Mouse (Mus musculus) retina, postnatal 1 day (tissue): Measurements from ENCODE around the gene Pou2f1.
A peak's percentile ranks its signal among the peaks of the same experiment; 100 is the strongest.

Experiments
- DNase-seq: peaks from one replicate; pipeline ENCODE4 v3.0.0-alpha.2; 2012

The Pou2f1 gene

DNA sequence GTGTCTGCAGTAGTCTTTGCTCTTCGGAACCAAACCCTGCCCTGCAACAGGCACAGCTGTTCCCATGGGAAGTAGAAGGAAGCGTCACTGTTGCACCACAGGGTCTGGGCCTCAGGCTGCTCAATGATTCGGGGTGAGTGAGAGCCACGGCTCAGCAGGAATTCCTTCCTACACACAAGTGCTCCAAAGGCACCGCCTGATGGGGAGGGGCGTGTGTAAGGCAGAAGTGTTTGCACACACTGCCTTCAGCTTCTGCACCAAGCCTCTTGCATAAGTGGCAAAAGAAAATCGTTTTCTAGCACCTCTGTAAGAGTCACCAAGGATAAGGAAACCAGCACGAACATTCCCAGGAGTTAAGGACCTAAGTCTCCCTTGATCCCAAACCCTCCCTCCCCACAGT is 127.8 kb downstream of the Pou2f1 start:
- peak; percentile 8 for DNase-seq

DNA sequence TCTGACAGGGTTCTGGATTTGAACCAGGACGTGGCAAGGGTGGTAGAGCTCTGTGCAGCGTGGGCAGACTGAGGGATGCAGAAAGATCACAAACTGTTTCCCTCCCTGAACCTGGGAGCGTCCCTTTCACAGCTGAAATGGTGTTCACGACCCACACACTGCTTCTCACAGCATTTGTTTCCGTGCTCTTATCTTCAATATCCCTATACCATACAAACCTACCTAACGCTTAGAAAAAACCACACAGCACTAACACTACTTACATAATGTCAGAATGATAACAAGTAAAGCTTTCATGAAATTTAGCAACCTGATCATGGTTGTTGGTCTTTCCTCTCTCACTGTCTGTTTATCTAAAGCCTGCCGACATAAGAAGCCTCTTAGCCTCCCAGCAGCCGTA is 133.8 kb downstream of the Pou2f1 start:
- no peak for DNase-seq

DNA sequence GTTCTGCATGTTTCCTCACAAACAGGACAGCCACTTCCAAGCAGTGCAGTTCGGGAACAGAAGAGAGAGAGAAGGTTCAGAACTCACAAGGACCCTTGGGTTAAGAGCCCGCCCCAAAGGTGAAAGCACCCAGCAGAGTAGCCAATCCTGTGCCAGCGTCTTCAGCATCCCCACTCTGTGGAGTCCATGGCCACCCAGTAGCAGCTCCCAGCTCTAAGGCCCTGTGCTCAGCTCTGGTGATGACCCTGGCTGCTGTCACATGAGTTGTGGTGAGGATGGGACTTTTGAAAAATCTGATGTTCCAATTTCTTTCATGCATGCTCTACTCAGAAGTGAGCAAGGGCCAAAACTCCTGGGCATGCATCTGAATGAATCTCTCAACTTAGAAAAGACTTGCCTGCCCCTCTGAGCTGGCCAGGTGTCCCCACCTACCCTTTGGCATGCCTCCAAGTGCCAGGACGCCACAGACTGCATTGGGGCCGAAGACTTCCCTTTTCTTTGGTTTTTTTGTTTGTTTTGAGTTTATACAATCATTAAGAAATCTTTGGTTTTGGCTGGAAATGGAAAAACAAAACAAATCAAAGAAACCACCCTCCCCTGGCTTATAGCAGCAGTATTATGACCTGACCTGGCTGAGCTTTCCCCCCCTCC is 135.7 kb downstream of the Pou2f1 start:
- DNase-seq, result no peak

DNA sequence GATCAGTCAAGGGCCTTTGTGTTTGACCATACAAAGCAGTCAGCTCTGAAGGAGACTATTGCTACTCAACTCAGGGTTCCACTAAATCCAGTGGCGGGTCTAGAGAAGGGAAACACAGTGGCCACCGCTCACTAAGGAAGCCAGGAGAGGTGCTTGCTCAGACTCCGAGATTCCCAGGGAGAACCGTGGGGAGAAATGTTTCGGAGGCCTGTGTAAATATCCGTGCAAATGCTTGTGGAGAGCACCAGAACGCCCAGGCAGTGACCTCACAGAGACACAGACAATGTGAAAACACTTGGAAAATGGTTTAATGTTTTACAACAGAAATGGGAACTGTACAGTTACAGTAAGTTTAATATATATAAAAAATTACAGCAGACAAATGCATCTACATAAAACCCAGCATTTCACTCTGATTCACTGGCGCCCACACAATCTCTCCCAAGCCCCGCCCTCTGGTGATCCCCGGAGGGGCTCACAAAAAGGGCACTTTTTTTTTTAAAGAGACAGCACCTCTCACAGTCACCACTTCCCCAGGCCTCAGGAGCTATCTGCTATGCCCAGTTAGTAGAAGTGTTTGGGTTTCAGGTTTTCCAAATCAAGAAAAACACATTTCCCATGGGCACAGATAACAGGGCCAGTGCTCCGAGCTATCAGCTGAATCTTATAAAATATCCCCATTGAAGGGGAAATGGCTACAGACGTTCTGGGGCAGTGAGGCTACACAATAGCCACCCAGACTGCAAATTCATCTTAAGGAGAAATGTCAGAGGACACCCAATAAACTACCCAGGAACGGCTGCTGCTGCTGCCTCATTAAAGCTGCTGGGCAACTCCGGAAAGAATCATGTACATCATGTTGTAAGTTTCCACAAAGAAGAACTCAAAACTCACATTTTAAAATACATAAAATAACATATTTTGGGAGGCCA is 137.3 kb downstream of the Pou2f1 start:
- no peak for DNase-seq

DNA sequence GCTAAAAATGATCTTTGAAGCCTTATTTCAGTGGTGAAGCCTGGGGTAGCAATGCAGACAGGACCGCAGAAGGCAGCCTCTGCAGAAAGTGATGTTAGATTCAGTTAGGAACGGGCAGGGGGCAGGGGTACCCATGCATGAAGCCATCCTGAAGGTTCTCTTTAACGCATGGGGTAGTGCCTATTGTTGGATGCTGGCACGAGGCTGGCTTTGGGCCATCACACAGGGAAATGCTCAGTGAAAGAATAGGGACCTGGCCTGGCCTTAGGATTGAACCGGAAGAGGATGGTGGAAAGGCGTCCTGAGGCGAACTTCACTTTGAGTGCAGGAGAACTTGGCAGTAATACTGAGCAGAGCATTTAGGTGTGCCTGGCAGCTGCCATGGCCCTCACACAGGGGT is 140.4 kb downstream of the Pou2f1 start:
- DNase-seq, result peak; percentile 59

DNA sequence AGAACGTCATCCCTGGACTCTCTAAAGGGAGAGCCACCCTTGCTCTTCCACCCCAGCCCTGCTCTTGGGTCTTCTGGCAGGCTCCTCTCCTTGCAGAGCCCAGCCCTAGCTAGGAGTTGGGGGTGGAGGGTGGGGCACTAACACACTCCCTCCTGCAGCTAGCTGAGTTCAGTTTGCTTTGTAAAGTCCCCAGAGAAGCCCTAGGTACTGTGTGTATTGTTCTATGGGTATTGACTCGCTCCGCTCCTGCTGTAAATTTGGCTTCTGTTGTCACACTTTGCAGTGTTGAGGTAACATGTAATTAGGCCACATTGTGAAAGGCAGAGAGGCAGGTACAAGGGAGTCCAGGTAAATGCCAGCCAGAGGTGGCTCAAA is 141.3 kb downstream of the Pou2f1 start:
- no peak for DNase-seq

DNA sequence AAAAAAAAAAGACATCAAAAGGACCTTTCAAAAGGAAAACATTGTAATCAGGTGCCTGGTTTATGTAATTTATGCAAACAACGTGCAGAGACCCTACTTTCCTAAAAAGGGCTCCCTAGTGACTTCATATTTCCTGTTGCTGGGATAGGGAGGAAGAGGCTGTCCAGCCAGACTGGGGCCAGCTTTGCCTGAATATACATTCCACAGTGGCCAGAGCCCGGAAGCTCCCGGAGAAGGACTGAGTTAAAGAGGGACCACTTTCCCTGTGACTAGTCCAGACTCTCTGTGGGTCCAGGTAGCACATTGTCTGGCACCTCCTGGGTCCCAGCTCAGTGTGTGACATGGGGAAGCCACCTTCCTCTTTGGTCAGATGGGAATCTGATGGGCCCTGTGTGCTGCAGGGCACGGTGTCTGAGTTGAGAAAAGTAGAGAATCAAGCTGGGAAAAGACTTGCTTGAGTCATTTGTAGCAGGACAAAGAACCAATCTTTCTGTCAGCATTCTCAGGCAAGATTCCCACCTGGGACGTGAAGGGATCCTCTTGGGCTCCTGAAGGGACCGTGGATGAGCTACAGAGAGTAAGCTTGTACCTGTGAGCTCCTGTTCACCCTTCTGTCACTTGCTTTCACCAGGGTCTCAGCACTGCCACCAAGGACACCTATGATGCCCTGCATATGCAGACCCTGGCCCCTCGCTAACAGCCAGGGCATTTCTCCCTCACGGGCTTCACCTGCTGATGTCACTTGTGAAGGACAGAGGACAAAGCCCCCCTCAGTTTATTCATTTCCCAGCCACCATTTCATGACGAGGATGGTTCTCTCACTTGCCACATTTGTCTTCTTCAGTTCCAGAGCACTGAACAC is 141.9 kb downstream of the Pou2f1 start:
- DNase-seq, result no peak

DNA sequence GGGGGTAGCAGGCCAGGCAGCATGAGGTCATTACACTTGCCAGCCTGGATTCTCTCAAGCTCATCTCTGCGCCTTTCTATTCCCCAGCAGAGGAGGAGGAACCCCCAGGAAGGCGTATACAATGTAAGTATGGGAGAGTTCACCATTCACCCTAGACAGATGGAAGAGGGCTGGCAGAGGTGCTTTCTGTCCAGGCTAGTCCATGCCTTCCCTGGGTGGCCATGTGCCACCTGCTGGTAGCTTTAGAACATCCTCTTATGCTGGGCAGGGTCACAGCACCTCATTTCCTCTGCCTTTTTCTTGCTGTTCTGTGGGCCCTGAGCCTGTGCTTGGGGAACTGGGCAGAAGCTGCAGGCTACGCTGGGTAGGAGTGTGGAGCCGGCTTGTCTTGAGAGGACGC is 144.1 kb downstream of the Pou2f1 start:
- DNase-seq, result no peak

DNA sequence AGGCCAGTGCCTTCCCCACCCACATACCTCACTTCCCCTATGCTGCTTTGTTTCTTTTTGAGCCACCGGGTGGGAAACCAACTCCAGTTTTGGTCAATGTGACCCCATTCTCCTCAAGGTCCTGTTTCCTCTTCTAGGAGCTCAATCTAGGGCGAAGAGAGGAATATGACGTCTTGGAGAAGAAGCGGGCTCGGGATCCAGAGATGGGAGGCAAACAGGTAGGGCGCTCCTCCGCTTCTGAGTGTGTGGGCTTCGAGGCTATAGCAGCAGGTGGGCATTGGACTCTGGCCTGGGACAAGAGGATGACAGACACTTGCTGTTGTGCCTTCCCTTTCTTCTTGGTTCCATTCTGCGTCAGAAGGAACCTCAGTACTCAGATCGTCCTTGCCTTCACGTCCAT is 145.2 kb downstream of the Pou2f1 start:
- DNase-seq, result no peak

DNA sequence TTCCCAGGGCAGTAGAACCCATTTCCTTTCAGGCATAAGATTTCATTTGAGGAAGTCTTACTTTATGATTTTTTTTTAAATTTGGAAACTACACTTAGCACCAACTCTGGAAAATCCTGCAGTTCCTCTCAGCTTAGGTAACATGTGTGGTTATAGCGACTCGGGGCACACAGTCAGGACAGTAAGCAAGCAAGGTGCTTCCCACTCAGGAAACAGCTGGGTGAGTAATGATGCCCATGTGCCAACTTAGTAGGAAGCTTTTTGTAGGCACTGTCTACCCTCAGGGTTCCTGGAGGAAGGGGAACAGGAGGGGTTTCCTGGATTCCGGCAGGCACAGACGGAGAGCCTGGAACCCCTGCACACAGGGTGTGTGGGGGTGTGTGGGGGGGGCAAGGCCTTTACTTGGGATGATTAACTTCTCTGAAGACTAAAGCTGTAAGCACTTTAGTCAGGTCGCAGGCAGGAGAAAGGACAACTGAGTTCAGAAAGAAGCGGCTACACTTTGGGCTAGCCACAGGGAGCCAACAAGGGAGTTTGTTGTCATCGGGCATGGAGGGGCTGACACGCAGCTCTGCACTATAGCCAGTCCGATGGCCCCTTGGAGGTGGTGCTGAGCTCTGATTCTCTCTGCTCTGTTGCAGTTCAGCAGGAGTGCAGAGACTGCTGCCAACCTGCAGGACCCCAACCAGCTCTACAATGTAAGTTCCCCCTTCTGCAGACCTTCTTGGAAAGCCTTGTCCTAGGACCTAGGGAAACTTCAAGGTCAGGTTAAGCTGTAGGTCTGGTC is 146.5 kb downstream of the Pou2f1 start:
- DNase-seq, result no peak

DNA sequence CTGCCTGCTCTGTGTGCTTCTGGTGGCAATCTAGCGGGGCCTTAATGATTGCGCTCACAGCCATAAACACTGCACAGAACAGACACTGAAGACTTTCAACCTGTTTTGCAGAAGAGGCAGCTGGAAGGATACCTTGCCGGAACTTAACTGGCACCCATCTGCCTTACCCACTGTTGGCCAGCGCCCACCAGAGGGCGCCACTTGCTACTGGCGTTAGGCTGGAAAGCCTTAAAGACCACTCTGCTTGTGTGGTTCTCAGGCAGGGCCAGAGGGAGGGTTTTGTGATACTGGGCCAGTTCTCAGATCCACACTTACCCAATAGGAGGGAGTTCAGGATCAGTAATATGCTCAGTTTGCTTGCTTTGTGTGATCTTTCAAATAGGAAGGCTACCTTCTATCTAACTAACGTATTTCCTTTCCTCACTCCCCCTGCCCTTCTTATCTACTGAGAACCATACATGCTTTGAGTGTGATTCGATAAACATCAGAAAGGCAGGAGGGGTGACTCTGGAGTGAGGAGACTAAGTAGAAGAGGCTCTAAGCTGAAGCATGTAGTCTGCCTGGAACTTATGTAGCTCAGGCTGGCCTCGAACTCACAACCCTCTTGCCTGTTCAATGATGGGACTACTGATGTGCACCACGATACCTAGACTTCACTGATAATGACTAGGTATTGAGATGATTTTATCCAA is 148.6 kb downstream of the Pou2f1 start:
- DNase-seq, result peak; percentile 81

DNA sequence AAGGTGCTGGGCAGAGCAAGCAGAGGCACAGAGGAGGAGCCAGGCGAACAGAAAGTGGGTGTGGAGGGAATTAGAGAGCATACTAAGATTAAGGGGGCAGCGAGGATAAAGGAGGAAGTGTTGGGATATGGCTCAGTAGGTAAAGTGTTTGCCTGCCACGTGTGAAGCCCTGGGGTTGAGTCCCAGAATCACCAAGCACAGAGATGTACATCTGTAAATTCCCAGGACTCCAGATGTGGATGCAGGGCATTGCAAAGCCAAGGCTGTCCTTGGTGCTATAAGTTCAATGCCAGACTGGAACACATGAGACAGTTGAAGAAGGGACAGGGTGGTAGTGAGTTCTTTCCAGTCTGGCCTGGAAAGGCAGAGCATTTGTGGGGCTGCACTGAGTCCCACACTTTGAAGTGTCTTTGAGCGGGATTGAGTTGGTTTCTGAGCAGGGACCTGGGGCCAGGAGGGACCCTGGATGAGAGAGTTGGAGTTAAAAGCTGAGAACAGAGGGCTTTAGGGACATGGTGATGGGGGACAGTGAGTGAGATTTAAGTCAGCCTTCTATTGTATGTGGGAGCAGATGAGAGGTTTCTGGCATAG is 149.3 kb downstream of the Pou2f1 start:
- DNase-seq, result no peak

DNA sequence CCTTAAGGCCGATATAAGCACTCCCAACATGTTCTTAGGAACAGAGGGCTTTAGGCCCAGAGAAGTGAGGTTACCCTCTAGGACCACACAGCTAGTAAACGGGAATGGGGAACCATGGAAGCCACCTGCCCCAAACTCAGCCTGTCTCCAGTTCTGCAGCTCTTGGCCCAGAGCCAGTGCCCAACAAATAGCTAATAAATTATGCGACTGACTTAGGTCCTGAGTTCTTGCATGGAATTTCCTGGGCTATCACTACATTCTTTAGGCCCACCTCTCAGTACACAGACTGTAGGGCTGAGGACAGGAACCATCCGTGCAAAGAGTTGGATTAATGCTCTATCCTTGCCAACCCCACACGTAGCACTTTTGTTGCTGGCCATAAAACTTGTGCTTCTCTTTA is 150.3 kb downstream of the Pou2f1 start:
- peak; percentile 61 for DNase-seq

DNA sequence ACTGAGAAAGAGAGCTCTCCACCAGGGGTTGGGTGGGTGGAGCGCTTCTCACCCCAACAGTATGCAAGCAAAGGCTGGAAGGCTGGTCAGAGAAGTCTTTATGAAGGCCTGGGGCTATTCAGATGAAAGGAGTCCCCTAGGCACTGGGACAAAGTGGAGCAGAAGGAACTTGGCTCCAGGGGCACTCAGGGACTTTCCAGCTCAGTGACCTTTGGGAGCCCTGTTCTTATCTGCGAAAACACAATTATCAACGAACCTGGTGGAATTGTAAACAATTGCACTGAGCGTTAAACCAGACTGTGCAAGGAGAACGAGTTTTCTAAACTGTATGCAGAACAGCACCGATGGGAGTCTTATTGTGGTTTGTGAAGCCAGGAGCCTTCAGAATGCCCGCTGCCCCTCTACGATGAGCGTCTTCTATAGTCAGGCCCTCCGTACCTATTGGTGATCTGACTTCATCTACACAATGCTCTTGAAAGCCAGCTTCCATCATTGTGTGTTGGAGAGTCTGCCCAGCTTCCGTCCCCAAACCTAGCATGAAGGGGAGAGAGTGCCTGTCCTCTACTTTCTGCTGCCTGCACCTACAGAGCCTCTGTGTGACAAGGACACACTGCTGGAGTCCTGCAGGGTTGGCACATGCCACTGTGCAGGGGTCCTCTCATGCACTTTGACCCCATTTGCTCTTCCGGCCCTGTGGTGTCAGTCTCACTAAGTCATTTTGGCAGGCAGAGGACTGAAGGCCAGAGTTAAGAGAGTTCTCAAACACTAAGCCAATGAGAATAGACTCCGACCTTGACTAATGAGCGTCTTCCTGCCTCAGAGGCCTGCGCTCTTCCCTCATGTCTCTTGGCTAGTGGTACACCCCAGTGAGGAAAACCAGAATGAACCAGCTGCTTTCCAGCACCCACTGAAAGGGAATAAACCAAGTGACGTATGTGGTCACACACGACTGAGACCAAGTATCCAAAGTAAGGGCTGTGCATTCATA is 152.7 kb downstream of the Pou2f1 start:
- DNase-seq, result no peak

DNA sequence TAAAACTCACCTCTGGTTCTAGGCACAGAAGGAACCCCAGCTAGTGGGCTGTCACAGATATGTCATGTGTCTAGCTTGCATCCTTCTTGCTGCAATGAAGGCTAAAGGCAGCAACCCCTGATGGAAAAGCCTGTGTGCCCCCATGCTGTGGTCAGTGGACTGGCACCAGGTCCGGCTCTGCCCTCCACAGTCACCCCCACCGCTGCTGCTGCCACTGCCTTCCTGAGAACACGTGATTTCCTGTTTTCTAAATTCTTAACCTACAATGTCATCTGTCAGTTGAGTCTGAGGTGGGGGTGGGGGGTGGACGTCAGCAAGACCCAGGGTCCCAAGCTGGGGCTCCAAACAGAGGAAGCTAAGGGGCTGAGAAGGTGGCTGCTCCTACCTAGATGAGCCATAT is 153.6 kb downstream of the Pou2f1 start:
- DNase-seq, result no peak

DNA sequence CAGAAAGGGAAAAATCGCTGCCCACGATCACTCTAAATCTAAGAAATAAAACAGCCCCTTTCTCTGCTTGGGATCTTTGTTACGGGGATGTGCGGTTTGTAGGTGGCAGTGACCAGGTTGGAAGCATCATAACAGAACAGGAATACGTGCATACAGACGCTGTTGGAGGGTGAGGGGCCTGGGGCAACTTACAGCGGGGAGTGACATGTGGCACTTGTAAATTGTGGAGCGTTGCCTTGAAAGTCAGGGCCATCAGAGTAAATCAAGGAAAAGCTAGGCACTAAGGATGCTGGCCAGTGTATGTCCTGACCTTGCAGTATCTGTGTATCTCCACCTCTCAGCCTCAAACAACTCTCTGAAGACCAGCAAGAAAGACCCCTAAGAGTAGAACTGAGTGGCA is 154.1 kb downstream of the Pou2f1 start:
- no peak for DNase-seq

DNA sequence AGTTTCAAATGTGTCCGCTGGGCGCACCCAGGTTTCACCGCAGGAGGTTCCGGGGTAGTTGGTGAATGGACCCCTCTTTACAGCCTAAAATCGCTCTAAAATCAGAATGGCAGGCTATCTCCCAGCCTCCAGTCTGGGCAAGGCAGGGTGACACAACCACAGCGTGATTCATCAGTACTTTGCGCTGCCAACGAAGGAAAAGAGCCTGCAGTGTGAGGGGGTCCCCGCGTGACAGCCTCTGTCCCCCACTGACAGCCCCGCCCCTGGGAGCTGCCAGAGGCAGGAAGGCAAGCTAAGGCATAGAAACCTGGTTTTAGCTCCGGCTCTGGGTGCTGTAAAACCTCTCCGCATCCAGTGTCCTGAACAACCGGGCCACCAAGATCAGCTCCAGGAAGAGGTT is 157.1 kb downstream of the Pou2f1 start:
- no peak for DNase-seq

DNA sequence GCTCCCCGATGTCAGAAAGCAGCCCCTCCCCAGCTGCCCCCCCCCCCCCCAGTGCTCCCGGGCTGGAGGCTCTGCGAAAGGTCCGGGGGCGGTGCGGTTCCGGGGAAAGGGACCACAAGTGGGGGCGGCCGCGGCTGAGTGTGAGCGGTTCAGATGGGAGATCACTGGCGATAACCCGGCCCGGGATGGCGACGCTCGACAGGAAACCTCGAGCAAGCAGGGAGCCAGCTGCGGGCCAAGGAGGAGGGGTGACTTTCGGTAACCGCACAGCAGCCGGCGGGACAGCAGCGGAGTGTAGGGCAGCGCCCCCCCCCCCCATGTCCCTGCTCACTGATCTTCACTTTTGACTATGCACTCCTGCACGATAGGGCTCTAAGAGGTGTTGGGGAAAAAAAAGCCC is 157.5 kb downstream of the Pou2f1 start:
- DNase-seq, result peak; percentile 60

DNA sequence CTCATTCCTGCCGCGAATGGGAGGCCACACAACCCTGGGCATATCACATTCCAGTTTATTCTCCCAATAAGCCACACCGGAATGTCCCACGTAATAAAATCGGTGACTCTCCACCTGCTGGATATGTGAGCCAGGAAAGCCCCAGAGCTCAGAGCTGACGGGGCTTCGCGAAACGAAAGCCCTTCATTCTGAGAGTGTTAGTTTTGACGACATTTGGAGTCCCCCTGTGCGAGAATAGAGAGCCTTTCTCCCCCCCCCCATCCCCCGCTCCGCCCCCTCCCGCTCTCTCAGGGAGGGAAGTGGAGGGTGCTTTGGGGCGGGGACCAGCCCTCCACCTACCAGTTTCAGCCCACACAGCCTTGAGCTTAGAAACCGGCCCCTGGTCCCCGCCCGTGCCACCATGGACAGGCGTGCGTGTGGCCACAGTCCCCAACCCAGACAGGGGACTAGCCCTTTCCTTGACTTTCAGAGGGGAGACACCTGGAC is 158.0 kb downstream of the Pou2f1 start:
- DNase-seq, result peak; percentile 50

DNA sequence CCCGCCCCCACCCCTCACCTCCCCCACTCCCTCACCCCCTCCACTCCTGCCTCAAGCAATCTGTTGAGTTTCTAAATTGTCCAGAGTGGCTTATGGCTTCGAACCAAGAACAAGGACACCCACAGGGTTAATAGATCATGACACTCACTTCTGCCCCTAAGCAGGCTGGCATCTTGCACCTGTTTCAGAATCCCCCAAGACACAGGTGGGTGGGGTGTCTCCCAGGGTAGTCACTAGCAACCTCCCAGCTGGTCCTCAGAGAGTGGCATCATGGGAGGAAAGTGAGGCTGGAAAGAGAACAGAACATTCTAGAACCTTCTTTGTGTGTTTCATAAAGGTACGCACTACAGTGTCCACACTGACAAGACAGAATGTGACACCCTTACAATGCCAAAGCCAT is 158.9 kb downstream of the Pou2f1 start:
- DNase-seq, result no peak
